Mouse (Mus musculus): ENCODE data around the gene Syne1.

- TF ChIP-seq CTCF (IDR thresholded peaks at IDR 0.05; ENCODE audit: low read depth, low read length): no peak
- TF ChIP-seq POLR2A (IDR thresholded peaks at IDR 0.05; ENCODE audit: extremely low read depth, insufficient read depth, low read length): no peak
Observed at GRCm38 (mm10) chr10:5289575-5289909, 261.7 kb downstream of the Syne1 start.

All from liver, adult 2 months (tissue).